Comparison of ENCODE assay signal across 10 mouse cellular contexts in the genomic region with DNA sequence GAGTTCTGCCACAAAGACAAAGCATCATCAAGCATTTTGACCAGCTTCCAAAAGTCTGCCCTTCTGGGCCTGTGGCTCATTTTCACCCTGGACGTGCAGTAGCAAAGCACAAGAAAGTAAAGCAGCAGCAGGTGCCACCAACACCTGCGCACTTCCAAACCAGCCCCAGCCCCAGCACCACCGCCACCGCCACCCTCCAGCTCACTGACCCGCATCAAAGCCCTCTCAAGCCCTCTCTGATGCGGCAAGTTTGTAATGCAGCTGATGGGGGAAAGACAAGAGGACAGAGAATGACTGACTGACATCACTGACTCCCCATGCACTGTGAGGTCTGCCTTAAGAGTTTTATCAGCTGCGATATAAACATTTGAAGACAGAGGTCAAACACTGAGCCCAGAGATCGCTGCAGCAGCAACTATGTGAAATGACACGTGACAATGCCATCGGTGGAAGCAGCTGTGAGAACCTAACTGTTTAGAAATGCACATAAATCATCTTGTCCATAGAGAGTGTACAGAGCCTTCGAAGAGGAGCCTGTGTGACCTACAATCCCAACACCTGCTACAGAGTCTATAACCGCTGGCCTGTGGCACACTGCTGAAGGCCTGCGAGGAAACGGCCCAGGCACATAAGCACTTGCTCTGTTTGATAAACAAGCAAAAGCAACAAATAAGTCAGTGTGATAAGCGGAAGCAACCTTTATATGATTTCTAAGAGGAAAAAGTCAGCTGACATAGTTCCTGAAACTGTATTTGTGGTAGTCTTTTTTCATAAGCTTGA. TPM values are rescaled to one million over a fixed set of nuclear protein-coding genes. Genes with fewer than 3 reads are reported as not detected.
DNase-seq lines count a peak whose midpoint lies in the region; ATAC-seq and TF ChIP-seq lines count a peak whose summit lies in the region.
"Had no signal": no experiment of that assay in that cellular context is flagged by ENCODE, and none has a peak within 500 bp of the region (broad histone marks: within the 10 kb centered on the region; RNA-seq: fewer than 3 reads in every experiment).

No protein-coding gene starts in this region.

- H3K4me2 ChIP-seq in heart, postnatal 0 days (ENCODE audit: low read depth, low read length), result peak overlapping the region; percentile 32; the same call in 1 of the 2 replicates
- H3K4me2 ChIP-seq in liver, embryonic 16.5 days (ENCODE audit: low read depth, low read length), result peak overlapping the region; percentile 79

- TF ChIP-seq EP300 in heart, postnatal 0 days (IDR thresholded peaks at IDR 0.05; ENCODE audit: low read depth), result no peak

- H3K9me3 ChIP-seq in heart, postnatal 0 days (replicated peaks; ENCODE audit: control insufficient read depth, low read length), result no peaks in the 10 kb centered on the region
- H3K9me3 ChIP-seq in liver, embryonic 16.5 days (replicated peaks; ENCODE audit: control insufficient read depth, low read length), result no peaks in the 10 kb centered on the region
- H3K9me3 ChIP-seq in embryonic facial prominence, embryonic 10.5 days, result no peaks in the 10 kb centered on the region

- no peak for ATAC-seq in heart, postnatal 0 days (ENCODE audit: insufficient read depth, low read depth)
- ATAC-seq in liver, embryonic 16.5 days (ENCODE audit: low read depth), result no peak
- ATAC-seq: inflammation-experienced regulatory T-cells, adult 6 months had no signal

- H3K4me3 ChIP-seq in layer of hippocampus, adult 2 months, result no peak overlapping the region
- no peak overlapping the region for H3K4me3 ChIP-seq in heart, postnatal 0 days (ENCODE audit: low read depth, low read length)
- peak overlapping the region; percentile 21 for H3K4me3 ChIP-seq in liver, embryonic 16.5 days (ENCODE audit: low read depth, low read length)
- no peak overlapping the region for H3K4me3 ChIP-seq in embryonic facial prominence, embryonic 10.5 days

- peaks cover 80% of the 10 kb centered on the region for H3K4me1 ChIP-seq in heart, postnatal 0 days (ENCODE audit: control insufficient read depth, insufficient read depth)
- peaks cover 95% of the 10 kb centered on the region for H3K4me1 ChIP-seq in liver, embryonic 16.5 days (ENCODE audit: control insufficient read depth, low read depth, low read length)
- H3K4me1 ChIP-seq in embryonic facial prominence, embryonic 10.5 days, result peaks cover 45% of the 10 kb centered on the region

- peak overlapping the region; percentile 56; the same call in 1 of the 2 replicates for H3K27ac ChIP-seq in layer of hippocampus, adult 2 months
- peak overlapping the region; percentile 90 for H3K27ac ChIP-seq in heart, postnatal 0 days (ENCODE audit: low read depth)
- peak overlapping the region; percentile 99 for H3K27ac ChIP-seq in liver, embryonic 16.5 days (ENCODE audit: low read length)
- no peak overlapping the region for H3K27ac ChIP-seq in embryonic facial prominence, embryonic 10.5 days (replicated peaks)

- no peak for DNase-seq in layer of hippocampus, adult 2 months (ENCODE audit: low spot score in 2 of 2)
- no peak for DNase-seq in layer of hippocampus, postnatal 14 days (ENCODE audit: low spot score in 2 of 2)
- DNase-seq in heart, postnatal 0 days (ENCODE audit: low spot score), result peak; percentile 22
- peak; percentile 46 to 63 for DNase-seq in thymus, adult 18-20 months
- no peak for DNase-seq in adrenal gland, postnatal 25 days
- DNase-seq in embryonic facial prominence, embryonic 10.5 days (ENCODE audit: low spot score), result no peak
- no peak for DNase-seq in adrenal gland, postnatal 10 days
- DNase-seq: embryo, embryonic 11 days had no signal

- no peak for TF ChIP-seq CTCF in layer of hippocampus, adult 2 months (conservative IDR thresholded peaks at IDR 0.05)
- TF ChIP-seq CTCF in heart, postnatal 0 days (IDR thresholded peaks at IDR 0.05; ENCODE audit: low read depth), result no peak

- no peaks in the 10 kb centered on the region for H3K27me3 ChIP-seq in heart, postnatal 0 days (ENCODE audit: control insufficient read depth, insufficient read depth, low read length)
- H3K27me3 ChIP-seq in liver, embryonic 16.5 days (ENCODE audit: control insufficient read depth, insufficient read depth, low read depth, low read length), result no peaks in the 10 kb centered on the region
- H3K27me3 ChIP-seq in embryonic facial prominence, embryonic 10.5 days (replicated peaks; ENCODE audit: low read depth, poor library complexity, severe bottlenecking), result no peaks in the 10 kb centered on the region

- no peaks in the 10 kb centered on the region for H3K36me3 ChIP-seq in heart, postnatal 0 days (replicated peaks; ENCODE audit: control insufficient read depth, insufficient read depth, low read length)
- H3K36me3 ChIP-seq in liver, embryonic 16.5 days (ENCODE audit: control insufficient read depth, insufficient read depth), result no peaks in the 10 kb centered on the region; the same call in 1 of the 2 replicates
- no peaks in the 10 kb centered on the region; the same call in 1 of the 2 replicates for H3K36me3 ChIP-seq in embryonic facial prominence, embryonic 10.5 days (replicated peaks)

- 47% methylated on average over 15 of the region's 15 CpGs for WGBS in heart, postnatal 0 days
- 40% methylated on average over 15 of the region's 15 CpGs for WGBS in liver, embryonic 16.5 days (ENCODE audit: insufficient replicate concordance)
- WGBS in embryonic facial prominence, embryonic 10.5 days, result 83% methylated on average over 15 of the region's 15 CpGs

- H3K9ac ChIP-seq in heart, postnatal 0 days (replicated peaks; ENCODE audit: low read depth, low read length), result 0 out of 2 replicates have a peak overlapping the region, but pooled peaks have one; percentile 27
- H3K9ac ChIP-seq in liver, embryonic 16.5 days (ENCODE audit: low read depth, low read length), result peak overlapping the region; percentile 64

RNA-seq across cellular contexts. Expression of gene Tmem131, which starts 21.7 kb away (rescaled TPM):
- total RNA-seq in layer of hippocampus, adult 2 months (2021), result 10 to 100 TPM; 58.1 to 62.1 TPM
- 10 to 100 TPM; 57.2 to 59.7 TPM for total RNA-seq in layer of hippocampus, postnatal 14 days (2021)
- 10.1 and 11.3 TPM in 2 replicates for total RNA-seq in heart, postnatal 0 days (2014; rRNA removed; ENCODE audit: low replicate concordance)
- 3.9 TPM in 2 replicates for polyA plus RNA-seq in heart, postnatal 0 days (2015; fragmentation: Nextera tagmentation; extraction: Ambion mirVana)
- 7.7 and 8.8 TPM in 2 replicates for polyA plus RNA-seq in liver, embryonic 16.5 days (2015; fragmentation: Nextera tagmentation; extraction: Ambion mirVana)
- 48.1 and 50.8 TPM in 2 replicates for total RNA-seq in adrenal gland, postnatal 25 days (2021)
- polyA plus RNA-seq in embryonic facial prominence, embryonic 10.5 days (2016; fragmentation: Nextera tagmentation; extraction: Ambion mirVana), result 14.0 and 14.4 TPM in 2 replicates
- 10 to 100 TPM; 39.3 to 48.0 TPM for total RNA-seq in adrenal gland, postnatal 10 days (2021)

Comparison
In these comparisons a context has a peak if more than half of its experiments do, and no peak if none do; other contexts are left out.
1. DNase-seq: peak in heart, postnatal 0 days (single experiment) and thymus, adult 18-20 months (2 of 2); none in layer of hippocampus, adult 2 months (0 of 2), layer of hippocampus, postnatal 14 days (0 of 2), adrenal gland, postnatal 25 days (single experiment), embryonic facial prominence, embryonic 10.5 days (single experiment) and adrenal gland, postnatal 10 days (single experiment).